ENCODE assay signal across 19 mouse cellular contexts in the genomic region with DNA sequence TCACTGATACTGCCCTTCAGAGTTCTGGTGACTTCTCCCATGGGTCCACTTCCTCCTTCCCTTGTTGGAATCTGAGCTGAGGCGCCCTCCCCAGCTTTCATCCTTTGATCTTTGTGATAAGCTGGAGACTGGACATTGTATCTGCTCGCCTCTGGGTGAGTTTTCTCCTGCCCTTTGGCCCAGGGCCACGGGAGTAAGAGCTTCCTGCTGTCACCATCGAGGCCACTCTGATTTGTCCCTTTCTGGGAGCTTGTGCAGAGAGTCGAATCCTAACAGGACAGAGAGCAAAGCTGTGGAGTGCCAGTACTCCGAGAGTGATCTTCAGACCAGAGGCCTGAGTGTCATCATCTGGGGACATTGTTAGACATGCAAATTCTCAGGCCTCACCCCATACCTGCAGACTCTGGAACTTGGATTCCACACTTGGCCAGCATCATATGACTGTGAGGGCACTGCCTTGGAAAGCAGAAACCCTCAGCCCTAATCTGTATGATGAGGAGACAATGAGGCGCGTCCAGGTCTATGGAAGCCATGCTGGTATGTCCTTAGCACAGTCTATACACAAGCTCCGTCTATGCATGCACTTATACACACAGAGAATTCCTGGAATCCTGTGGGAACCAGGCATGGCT.
DNase-seq lines count a peak whose midpoint lies in the region; ATAC-seq lines count a peak whose summit lies in the region.
"Had no signal": no experiment of that assay in that cellular context is flagged by ENCODE, and none has a peak within 500 bp of the region (broad histone marks: within the 10 kb centered on the region; RNA-seq: fewer than 3 reads in every experiment).

No protein-coding gene starts in this region.

- no peak overlapping the region for H3K4me2 ChIP-seq in midbrain, embryonic 15.5 days
- H3K4me2 ChIP-seq: forebrain, embryonic 13.5 days; heart, embryonic 15.5 days; limb, embryonic 12.5 days; lung, embryonic 15.5 days; neural tube, embryonic 12.5 days; stomach, embryonic 15.5 days had no signal

- peak; percentile 34 for DNase-seq in kidney, adult 18-20 months
- no peak for DNase-seq in kidney, adult 8-10 months
- no peak for DNase-seq in midbrain, embryonic 10.5 days (ENCODE audit: low spot score)
- peak; percentile 70 for DNase-seq in kidney, postnatal 10 days
- peak; percentile 86 for DNase-seq in yolk sac, embryonic 10.5 days (ENCODE audit: low spot score)
- no peak for DNase-seq in layer of hippocampus, postnatal 36 days
- DNase-seq: cerebellum, postnatal 25 days; heart, adult 11 months; spleen, adult 18-20 months had no signal

- H3K9me3 ChIP-seq in midbrain, embryonic 10.5 days (replicated peaks), result no peaks in the 10 kb centered on the region
- H3K9me3 ChIP-seq in midbrain, embryonic 15.5 days, result no peaks in the 10 kb centered on the region
- H3K9me3 ChIP-seq: forebrain, embryonic 13.5 days; heart, embryonic 15.5 days; limb, embryonic 12.5 days; lung, embryonic 15.5 days; neural tube, embryonic 12.5 days; stomach, embryonic 15.5 days had no signal

- no peak for ATAC-seq in midbrain, embryonic 15.5 days (replicated peaks)
- no peak for ATAC-seq in inflammation-experienced regulatory T-cells, adult 6 months
- ATAC-seq: forebrain, embryonic 13.5 days; hindbrain, postnatal 0 days had no signal

- H3K27me3 ChIP-seq in midbrain, embryonic 10.5 days (ENCODE audit: low read depth, poor library complexity, severe bottlenecking), result no peaks in the 10 kb centered on the region
- no peaks in the 10 kb centered on the region for H3K27me3 ChIP-seq in midbrain, embryonic 15.5 days (replicated peaks)
- H3K27me3 ChIP-seq: forebrain, embryonic 13.5 days; heart, embryonic 15.5 days; limb, embryonic 12.5 days; lung, embryonic 15.5 days; neural tube, embryonic 12.5 days; stomach, embryonic 15.5 days had no signal

- 0 out of 2 replicates have a peak overlapping the region, but pooled peaks have one; percentile 28 for H3K27ac ChIP-seq in midbrain, embryonic 10.5 days (replicated peaks)
- H3K27ac ChIP-seq in midbrain, embryonic 15.5 days, result no peak overlapping the region
- H3K27ac ChIP-seq: forebrain, embryonic 13.5 days; heart, embryonic 15.5 days; hindbrain, postnatal 0 days; layer of hippocampus, adult 2 months; limb, embryonic 12.5 days; lung, embryonic 15.5 days; neural tube, embryonic 12.5 days; stomach, embryonic 15.5 days had no signal

- no peaks in the 10 kb centered on the region for H3K36me3 ChIP-seq in midbrain, embryonic 10.5 days
- H3K36me3 ChIP-seq in midbrain, embryonic 15.5 days (replicated peaks), result no peaks in the 10 kb centered on the region
- H3K36me3 ChIP-seq: heart, embryonic 15.5 days; limb, embryonic 12.5 days; lung, embryonic 15.5 days; neural tube, embryonic 12.5 days; stomach, embryonic 15.5 days had no signal

- WGBS in midbrain, embryonic 10.5 days, result 54% methylated on average over 9 of the region's 9 CpGs
- WGBS in midbrain, embryonic 15.5 days, result 51% methylated on average over 9 of the region's 9 CpGs

- H3K9ac ChIP-seq in midbrain, embryonic 15.5 days, result no peak overlapping the region
- H3K9ac ChIP-seq: forebrain, embryonic 13.5 days; heart, embryonic 15.5 days; limb, embryonic 12.5 days; lung, embryonic 15.5 days; neural tube, embryonic 12.5 days; stomach, embryonic 15.5 days had no signal

- H3K4me1 ChIP-seq in midbrain, embryonic 10.5 days, result peaks cover 17% of the 10 kb centered on the region
- no peaks in the 10 kb centered on the region for H3K4me1 ChIP-seq in midbrain, embryonic 15.5 days
- H3K4me1 ChIP-seq: forebrain, embryonic 13.5 days; neural tube, embryonic 12.5 days; stomach, embryonic 15.5 days had no signal

- H3K4me3 ChIP-seq in midbrain, embryonic 10.5 days, result no peak overlapping the region
- no peak overlapping the region for H3K4me3 ChIP-seq in midbrain, embryonic 15.5 days
- H3K4me3 ChIP-seq: forebrain, embryonic 13.5 days; heart, embryonic 15.5 days; layer of hippocampus, adult 2 months; limb, embryonic 12.5 days; lung, embryonic 15.5 days; neural tube, embryonic 12.5 days; stomach, embryonic 15.5 days had no signal

Comparison
In these comparisons a context has a peak if more than half of its experiments do, and no peak if none do; other contexts are left out.
1. DNase-seq: peak in kidney, adult 18-20 months (single experiment), kidney, postnatal 10 days (single experiment) and yolk sac, embryonic 10.5 days (single experiment); none in kidney, adult 8-10 months (0 of 2), midbrain, embryonic 10.5 days (single experiment) and layer of hippocampus, postnatal 36 days (0 of 2).